Mouse (Mus musculus) ovary, postnatal 36 days (tissue): Measurements from ENCODE around the gene Kctd17.
A peak's percentile ranks its signal among the peaks of the same experiment; 100 is the strongest.

Source experiments
- DNase-seq: peaks from one replicate; pipeline ENCODE4 v3.0.0; 2022; ENCODE audit warnings: low spot score, mixed read lengths

Kctd17 gene

GRCm38 (mm10) chr15:78481448-78482000 is 53.2 kb downstream of the Kctd17 start:
- DNase-seq = peak; percentile 52

GRCm38 (mm10) chr15:78482518-78482917 is 54.2 kb downstream of the Kctd17 start:
- no peak for DNase-seq

GRCm38 (mm10) chr15:78483311-78483710 is 54.9 kb downstream of the Kctd17 start:
- DNase-seq = no peak

GRCm38 (mm10) chr15:78486564-78486963 is 58.2 kb downstream of the Kctd17 start:
- no peak for DNase-seq

DNA sequence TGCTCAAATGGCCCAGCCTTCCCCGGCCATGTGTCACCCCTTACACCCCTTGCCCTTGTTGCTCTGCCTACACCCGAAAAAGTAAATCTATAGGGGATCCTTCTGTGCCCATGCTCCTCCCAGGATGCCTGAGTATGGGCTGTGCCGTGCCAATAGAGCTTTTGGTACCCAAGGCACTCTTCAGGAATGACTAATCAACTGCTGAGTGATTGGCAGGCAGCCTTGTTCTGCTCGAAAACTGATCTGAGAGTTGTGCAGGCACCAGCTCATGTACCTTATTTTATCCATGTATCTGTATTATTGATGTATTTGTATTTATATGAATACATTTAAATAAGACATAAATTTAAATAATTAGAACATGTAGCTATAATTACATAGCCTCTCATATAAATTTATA is 58.7 kb downstream of the Kctd17 start:
- no peak for DNase-seq
